Mouse (Mus musculus): Measurements from ENCODE around the gene Rcn2.
A peak's percentile ranks its signal among the peaks of the same experiment; 100 is the strongest.

The Rcn2 gene

DNA sequence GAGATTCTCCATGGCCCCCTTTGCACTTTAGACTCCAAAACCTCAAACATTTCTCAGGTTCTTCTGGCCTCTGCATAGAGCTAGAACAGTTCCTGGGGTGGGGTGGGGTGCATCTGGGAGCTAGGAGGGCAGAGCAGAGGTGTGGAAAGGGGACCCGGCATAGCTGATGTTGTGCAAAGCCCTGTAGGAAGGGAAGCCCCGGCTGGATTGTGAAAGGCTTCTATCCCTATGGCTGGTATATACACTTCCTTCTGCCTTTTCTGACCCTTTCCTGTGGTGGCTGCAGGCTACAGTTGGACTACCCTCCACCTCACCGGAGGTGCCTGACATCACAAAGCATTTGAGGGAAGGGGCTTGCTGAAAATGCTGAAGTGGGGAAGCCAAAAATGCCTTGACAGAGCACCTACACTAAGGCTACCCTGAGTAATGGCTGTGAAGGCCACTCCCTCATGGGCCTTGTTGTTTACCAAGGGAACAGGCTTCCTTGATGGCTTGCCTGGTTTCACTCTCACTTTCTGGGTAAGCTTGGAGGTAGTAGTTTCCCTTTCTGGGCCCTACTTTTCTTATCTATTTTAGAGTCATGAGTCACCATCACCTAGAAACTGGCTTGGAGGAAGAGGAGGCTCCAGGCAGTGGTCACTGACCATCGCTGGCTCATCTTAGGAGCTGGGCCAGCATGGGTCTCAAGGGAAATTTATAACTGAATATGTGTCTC lies 56.1 kb downstream of the Rcn2 start:
- peak; percentile 92 for DNase-seq (ENCODE audit: low read depth)

DNA sequence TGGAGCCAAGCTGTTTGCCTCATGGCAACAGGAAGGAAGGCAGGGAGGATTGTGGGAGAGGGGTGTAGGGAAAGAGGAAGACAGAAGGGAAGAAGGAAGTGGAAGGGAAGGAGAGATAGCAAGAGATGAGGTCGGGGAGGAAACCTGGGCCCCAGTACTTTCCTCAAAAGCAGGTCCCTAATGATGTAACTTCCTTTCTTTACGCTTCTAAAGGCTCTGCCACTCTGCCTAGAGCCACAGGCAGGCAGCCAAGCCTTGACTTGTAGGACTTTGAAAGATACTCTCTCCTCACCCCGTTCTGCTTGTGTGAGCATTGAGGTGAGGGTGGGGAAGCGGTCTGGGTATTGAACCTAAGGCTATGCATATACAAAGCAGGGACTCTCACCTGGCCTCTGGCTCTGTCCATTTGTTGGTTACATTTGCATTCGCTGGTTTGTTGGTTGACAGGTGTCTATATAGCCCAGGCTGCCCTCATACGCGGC lies 58.4 kb downstream of the Rcn2 start:
- DNase-seq (ENCODE audit: low read depth) = peak; percentile 81

DNA sequence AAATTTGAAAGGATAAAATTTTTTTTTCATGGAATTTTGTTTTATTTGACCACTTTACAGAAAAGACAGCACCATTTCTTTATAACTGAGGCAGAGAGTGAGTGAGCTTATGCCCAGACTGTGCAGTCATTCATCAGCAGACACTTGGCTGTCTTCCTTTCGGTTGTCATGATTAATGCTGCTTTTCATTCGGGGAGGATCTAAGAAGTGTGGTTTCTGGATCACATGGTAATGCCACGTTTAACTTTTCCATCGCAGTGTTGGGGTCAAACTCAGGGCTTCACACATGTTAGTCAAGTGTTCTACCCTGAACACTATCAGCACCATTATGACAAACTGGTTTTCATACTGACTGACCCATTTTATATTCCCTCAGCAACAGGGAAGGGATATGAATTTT lies 59.4 kb downstream of the Rcn2 start:
- DNase-seq (ENCODE audit: low read depth) = peak; percentile 79

DNA sequence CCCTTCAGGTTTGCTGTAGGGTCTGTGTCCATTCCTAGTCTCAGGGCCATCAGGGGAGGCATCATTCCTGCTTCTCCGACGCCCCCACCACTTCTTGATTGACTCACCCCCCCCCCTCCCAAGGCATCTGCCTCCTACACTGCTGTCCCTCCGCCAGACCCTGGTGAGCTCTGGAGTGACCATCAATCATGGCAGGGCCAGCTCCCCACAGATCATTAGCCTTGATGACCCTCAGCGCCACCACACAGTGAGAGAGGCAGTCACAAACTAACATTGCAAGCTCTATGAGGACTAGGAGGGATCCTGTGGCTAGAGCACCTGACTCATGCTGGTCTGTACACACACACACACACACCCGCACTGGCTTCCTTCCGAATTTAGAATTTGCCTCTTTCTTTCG lies 63.3 kb downstream of the Rcn2 start:
- peak; percentile 86 for DNase-seq (ENCODE audit: low read depth)

DNA sequence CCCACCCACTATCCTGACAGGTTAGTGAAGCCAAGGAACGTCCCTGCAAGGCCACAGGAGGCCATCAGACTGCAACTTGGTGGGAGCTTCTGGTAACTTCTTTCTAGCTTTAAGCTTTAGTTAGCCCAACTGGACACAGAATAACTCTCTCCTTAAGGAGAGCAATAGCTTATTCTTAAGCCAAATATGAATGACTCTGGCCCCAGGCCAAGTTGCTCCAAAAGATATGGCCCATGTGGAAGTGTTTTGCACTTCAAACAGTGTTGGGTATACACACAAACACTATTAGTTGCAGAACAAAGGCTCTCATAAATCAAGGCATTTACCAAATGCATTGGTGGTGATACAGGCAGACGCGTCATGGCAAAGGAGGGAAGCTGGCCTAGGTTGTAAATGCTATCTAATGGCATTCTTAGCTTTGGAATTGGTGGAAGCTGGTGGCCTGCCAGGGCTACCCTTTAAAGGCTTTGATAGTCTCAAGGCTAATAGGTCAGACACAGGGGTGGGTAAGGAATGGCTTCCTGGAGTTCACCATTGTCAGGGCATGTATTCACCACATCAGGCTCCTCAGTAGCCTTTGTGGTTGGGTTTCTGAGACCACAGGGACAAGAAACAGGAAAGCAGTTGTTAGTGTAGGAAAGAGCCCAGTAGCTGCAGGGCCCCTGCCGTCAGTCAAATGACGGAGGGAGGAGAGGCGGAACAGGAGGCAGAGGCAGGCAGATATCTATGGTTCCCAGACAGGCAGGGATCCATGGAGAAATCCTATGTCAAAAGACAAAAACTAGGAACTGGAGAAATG lies 64.8 kb downstream of the Rcn2 start:
- peak; percentile 98 for DNase-seq (ENCODE audit: low read depth)

DNA sequence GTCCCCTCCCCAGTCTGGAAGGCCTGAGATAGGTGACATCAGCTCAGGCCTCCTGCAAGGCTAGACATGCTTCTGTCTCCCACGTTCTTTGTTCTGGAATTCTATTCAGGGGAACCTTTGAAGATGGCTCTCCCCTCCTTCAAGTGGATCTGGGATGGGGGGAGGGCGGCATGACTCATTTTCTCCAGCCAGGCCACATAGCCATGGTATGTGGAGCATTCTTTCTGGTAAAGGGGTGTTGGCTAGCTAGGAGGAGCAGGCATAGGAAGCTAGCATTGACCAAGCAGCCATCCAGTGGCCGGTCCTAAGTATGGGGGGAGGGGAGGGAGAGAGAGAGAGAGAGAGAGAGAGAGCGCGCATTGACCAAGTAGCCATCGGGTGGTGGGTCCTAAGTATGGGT lies 65.9 kb downstream of the Rcn2 start:
- peak; percentile 79 for DNase-seq (ENCODE audit: low read depth)

DNA sequence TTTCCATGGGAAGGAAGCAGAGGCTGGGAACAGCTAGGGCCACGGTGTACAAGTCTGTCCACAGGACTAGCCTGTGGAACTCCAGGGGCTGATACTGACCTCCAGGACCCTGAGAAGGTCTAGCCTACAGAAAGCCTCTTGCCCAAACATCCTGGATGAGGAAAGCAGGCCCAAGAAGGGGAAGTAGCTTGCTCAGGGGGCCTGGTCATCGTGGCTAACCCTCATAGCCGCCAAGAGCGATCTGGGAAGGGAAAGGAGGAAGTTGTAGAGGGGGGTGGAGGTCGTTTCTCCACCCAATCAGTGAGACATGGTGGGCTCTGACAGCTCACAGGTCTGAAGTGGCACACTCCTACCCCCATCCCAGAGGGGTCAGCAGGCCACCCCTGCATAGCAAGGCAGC lies 66.5 kb downstream of the Rcn2 start:
- peak; percentile 91 for DNase-seq (ENCODE audit: low read depth)

Data from 416B (cell line).